Mouse (Mus musculus): ENCODE measurements at regions not wholly inside any gene's neighbourhood (a gene's known extent, or its start where the extent isn't known, plus 50 kb on each side); places are given as distances from the start of the nearest gene placed in this dataset.

DNA sequence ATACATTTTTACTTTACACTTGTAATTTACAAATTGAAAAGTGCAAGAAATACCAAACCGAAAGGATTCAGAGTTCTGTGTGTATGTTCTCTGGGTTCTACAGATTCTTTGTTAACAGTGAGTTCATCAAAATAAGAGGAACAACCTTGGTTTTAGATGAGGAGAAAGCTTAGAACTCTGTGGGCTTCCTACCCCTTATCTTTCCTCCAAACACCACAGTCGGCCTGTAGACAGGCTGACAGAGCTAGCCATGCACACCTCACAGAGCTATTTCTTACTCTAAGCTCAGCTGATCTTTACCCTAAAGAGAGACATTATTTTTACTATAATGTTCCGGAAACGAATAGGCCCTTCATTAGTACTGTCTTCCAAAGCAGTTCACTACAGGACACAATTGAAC lies 67.7 kb upstream of the Zdhhc17 start:
- no peak for DNase-seq (ENCODE audit: low spot score in 2 of 2)

DNA sequence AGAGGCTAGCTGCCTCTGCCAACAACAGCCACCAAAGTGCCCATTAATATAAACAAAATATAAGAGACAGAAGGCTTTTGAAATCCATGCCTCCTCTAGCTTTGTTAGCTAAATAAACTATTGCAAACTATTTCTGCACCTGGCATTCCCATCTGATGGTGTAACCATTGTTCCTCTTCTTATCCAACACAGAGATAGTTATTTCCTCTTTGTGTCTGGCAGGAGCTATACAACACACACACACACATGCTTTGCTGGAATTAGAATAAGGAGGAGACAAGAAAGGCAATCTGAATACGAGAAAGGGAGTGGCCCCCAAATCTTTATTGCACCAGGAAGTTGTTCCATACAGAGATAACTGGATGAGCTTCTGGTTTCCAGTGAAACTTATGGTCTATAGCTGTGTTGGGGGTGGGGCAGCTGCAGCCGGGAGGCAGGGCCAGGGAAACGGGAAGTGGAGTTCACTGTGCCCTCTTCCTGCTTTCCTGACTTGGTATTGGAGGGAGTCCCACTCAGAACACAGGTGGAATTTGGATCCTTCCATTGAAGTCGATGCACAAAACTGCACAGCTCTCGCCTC lies 64.0 kb upstream of the Zdhhc17 start:
- no peak for DNase-seq (ENCODE audit: low spot score in 2 of 2)

DNA sequence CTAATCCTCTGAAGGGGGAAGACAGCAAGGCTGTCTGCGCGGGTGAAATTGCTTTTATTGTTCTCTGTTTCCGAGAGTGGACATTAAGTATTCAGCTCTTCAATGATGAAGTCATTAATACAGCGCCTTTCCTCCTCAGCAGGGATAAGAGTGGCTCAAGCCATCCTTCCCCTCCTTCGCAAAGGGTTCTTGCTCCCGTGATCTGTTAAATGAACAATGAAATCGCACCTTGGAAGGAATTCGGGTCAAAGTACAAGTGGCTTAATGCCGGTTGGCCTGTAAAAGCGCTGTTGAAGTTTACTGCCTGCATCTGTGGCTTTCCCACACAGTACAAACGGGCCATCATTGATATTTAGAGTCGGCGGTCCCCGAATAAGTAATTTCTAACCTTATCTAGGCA lies 63.3 kb upstream of the Zdhhc17 start:
- no peak for DNase-seq (ENCODE audit: low spot score in 2 of 2)

DNA sequence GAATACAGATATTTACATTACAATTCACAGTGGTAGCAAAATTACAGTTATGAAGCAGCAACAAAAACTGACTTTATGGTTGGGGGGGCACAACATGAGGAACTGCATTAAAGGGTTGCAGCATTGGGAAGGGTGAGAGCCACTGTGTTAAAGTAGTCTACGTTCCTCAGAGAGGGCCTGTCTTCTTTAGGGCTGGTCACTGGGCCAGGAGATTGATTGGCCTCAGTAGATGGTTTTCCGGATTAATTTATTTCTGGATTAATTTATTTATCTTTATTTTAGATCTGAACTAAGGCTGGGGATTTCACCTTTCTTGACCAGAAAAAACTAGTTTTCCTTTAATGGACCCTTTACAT lies 62.6 kb upstream of the Zdhhc17 start:
- DNase-seq (ENCODE audit: low spot score in 2 of 2), result no peak

DNA sequence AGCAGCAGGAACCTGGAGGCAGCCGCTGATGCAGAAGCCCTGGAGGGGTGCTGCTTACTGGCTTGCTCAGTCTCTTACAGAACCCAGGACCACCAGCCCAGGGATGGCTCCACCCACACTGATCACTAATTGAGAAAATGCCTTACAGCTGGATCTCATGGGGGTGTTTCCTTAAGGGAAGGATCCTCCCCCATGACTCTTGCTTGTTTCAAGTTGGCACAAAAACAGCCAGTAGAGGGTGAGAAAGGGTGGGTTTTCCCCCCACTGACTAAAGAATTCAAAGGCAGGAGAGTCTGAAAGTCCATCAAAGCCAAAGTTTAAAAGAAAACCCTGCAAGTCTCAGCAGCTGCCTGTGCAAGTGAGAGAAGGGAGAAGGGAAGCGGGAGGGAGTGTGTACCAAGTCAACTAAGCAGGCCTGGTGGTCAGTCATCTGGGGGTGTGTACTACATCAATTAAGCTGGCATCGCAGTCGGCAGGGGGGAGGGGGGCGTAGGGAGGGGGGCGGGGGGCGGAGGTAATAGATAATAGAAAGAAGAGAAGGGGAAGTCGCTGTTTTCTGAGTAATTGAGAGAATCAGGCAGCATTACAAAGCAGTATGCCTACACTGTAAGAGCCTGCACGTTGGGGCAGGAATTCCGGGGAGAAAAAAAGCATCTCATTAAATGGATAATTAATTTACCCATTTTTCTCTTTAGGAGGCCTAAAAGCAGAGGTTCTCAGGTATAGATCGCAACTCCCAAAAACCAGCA lies 62.0 kb upstream of the Zdhhc17 start:
- DNase-seq (ENCODE audit: low spot score in 2 of 2), result no peak

DNA sequence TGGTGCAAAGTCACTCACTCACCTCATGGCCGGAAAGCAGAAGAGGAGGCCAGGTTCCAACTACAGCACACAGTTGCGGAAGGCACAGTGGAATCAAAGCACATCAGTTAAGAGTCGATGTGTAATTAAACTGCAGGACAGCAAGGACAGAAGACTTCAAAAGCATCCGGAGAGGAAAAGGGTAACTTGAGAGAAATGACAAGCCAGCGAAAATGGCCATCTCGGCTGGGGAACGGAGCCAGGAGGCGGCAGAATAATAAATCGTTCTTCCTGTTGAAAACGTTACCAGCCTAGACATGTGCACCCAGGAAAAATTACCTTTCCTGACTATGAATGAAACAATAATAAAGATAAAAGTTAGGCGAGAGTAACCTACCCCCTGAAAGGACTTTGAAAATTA lies 56.2 kb upstream of the Zdhhc17 start:
- DNase-seq (ENCODE audit: low spot score in 2 of 2), result no peak

DNA sequence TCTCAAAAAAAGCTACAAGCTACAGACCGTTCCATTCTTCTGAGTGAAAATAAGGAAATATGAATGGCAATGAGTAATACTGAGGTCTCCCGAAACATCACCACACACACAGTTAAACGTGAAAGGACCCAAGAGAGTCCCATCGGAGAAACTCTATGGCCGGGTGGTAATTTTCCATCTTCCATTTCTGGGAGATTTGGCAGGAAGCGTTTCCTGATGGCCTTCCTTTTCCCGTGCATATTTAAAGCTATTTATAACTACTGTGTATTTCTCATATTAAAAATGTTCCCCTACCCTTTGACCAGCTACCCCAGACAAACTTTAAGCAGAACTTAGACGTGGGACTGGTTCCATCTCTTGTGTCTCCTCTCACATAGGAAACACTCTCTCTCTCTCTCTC lies 50.7 kb upstream of the Zdhhc17 start:
- DNase-seq (ENCODE audit: low spot score in 2 of 2), result no peak

All from layer of hippocampus, adult 18-20 months (tissue).